Mouse (Mus musculus) spleen, postnatal 14 days (tissue): ENCODE measurements around the gene Pnmt.

Experiments used
- DNase-seq, 2 experiments: peaks; one replicate each; pipeline ENCODE4 v3.0.0; 2021 to 2022; ENCODE audit warnings: low spot score in 2 of 2

The Pnmt gene

GRCm38 (mm10) chr11:98417074-98417473 lies 30.8 kb downstream of the Pnmt start:
- DNase-seq = no peak

GRCm38 (mm10) chr11:98418273-98418672 lies 32.0 kb downstream of the Pnmt start:
- no peak for DNase-seq

- no peak for DNase-seq
Measured at GRCm38 (mm10) chr11:98418939-98419547, 32.8 kb downstream of the Pnmt start.

DNA sequence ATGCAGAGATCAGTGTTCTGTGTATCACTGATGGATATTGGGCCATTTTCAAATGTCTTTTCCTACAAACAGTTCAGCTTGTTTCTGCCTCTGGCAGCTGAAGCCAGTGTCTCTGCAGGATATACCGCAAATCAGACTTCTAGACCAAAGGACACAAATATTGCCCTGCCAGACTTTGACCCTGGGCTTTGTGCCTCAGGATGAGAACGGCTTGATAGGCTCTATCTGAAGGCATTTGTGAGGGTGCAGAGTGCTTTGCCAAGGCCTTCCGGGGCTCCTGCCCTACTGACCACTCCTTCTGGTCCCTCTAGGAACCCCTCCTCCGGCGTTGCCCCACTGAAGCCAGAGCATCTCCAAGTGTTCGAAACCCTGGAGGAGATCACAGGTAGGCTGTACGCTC lies 40.3 kb downstream of the Pnmt start:
- no peak for DNase-seq

DNA sequence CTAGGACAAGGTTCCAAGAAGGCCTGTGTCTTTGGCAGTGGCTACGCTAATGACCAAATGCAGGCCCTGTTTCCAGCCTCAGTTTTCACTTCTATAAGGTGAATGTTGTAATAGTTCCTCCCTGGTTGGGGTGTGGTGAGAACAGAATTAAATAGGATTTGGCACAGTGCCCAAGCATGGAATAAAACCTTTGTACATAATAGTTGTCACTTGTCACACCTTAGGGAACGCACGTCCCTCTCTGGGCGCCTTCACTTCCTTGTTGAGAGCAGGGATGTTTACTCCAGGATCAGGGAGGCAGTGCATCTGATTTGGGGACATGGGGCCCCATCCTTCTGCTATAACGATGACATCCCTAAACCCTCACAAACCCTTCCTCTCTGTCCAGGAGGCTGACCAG lies 42.2 kb downstream of the Pnmt start:
- DNase-seq = no peak

DNA sequence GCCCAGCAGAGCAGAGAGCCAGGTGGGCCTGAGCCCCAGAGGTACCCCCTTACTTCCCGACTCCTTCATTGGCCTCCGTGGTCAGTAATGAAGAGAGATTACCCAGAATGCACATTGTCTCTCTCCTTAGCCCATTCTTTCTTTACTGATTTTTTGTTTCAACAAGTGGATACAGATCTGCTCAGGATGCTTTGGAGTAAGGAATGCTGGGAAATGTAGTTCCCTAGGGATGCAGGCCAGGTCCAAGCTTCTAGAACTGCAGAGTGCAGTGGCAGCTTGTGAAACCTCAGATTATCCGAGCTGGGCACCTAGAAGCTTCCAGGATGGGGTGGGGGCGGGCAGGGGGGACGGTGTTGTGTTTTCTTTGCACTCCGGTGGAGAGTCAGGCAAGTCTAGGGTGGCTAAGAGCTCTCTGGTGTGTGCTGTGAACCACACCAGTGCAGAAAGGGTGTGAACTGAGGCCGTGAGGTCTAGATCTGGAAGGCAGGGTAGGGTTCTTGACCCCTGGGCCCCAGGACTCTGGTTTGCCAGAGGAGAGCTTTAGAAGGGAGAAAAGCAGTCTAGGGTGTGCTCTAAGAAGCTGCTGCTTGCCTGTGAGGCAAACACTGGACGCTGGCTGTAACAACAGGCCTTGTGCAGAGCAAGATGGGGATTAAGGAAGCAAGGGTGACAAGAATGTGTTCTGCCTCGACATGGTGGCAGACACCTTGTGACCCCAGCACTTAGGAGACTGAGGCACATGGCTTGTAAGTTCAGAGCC lies 45.7 kb downstream of the Pnmt start:
- no peak for DNase-seq

GRCm38 (mm10) chr11:98435723-98436122 lies 49.5 kb downstream of the Pnmt start:
- no peak for DNase-seq

DNA sequence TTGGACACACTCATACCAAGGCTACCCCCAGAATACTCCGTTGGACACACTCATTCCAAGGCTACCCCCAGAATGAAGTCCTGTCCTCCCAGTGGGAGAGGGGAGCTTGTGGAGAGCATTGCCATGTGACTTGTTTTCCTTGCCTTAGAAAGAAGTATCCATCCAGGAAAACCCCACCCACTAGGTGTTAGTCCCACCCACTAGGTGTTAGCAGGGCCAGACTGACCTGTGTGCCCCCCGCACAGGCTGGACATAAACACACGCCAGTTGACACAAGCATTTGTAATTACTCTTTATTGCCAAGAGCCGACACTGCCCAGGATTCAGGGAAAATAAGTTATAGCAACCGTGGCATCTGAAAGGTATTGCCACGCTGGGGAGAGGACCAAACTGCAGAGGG lies 51.2 kb downstream of the Pnmt start:
- peak in 1 of 2 experiments; percentile 4 for DNase-seq
